Mouse (Mus musculus): ENCODE measurements around the gene Psme1.
A peak's percentile ranks its signal among the peaks of the same experiment; 100 is the strongest.

The Psme1 gene

DNA sequence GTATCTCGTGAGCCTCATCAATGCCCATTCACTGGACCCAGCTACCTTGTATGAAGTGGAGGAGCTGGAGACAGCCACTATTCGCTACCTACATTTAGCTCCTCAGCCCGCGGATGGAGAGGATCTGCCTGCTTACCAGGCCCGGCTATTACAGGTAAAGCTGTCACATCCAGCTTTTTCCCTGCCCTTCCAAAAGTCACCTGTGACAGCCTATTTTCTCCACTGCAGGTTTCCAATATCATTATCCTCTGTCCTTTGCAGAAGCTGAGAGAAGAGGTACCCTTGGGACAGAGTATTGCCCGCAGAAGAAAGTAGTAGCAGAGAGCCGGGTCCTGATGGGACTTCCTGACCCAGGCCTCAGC is 25.3 kb downstream of the Psme1 start, which contains the start of gene Irf9:
TSS of gene Irf9 (plus strand) at position 301 of the 362 bp plus-strand sequence.
- DNase-seq = no peak

GRCm38 (mm10) chr14:55603633-55604576 is 26.0 kb downstream of the Psme1 start:
- peak; percentile 89 for DNase-seq

DNA sequence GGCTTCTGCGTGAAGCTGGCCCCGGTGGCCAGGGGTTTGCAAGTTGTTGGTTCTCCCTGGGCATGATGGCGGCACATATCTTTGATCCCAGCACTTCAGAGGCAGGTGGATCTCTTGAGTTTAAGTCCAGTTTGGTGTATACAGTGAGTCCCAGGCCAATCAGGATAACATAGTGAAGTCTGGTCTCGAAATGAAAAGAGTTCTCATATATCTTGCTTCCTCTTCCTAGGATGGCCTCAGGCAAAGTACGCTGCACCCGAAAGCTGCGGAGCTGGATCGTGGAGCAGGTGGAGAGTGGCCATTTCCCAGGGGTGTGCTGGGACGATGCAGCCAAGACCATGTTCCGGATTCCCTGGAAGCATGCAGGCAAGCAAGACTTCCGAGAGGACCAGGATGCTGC is 26.9 kb downstream of the Psme1 start:
- DNase-seq = no peak

DNA sequence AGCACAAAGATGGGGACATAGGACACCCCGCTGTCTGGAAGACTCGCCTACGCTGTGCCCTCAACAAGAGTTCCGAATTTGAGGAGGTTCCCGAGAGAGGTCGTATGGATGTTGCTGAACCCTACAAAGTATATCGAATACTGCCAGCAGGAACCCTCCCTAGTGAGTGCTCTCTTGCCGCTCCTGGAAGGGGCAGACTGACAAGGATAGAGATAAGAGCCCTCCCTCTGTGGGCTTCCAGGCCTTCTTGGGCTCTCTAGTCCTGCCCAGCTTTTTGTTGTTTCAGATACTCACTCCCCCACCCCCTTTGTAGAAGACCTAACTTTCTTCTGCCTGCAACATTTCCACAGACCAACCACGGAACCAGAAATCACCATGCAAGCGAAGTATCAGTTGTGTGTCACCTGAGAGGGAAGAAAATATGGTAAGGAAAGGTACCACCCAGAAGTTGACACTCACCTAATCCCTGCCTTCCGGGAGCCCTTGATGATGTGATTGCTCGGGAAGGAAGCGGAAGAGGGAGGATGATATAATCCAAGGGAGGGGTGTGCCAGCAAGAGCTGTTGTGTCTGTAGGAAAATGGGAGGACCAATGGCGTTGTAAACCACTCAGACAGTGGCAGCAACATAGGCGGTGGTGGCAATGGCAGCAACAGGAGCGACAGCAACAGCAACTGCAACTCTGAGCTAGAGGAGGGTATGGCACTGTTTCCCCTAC is 28.0 kb downstream of the Psme1 start:
- no peak for DNase-seq

GRCm38 (mm10) chr14:55608339-55608738 is 30.4 kb downstream of the Psme1 start:
- no peak for DNase-seq

GRCm38 (mm10) chr14:55613346-55613745 is 35.4 kb downstream of the Psme1 start:
- no peak for DNase-seq

- DNase-seq = no peak
These were observed 36.7 kb downstream of the Psme1 start for GRCm38 (mm10) chr14:55614565-55615178.

DNA sequence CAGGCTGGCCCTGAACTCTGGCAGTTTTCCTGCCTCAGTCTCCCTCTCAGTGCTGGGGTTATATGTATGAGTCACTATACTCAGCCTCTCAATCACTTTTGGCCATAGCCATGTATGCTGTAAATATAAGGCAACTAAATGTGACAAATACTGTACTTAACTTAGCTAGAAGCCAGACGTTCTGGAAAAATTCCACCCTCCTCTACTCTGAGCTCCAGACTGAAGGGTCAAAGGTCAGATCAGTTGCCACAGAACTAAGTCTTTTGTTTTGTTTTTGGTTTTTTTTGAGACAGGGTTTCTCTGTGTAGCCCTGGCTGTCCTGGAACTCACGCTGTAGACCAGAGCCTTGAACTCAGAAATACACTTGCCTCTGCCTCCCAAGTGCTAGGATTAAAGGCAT is 38.0 kb downstream of the Psme1 start:
- DNase-seq = no peak

- DNase-seq = no peak
These were observed 38.9 kb downstream of the Psme1 start for GRCm38 (mm10) chr14:55616844-55617243.

GRCm38 (mm10) chr14:55617822-55618221 is 39.9 kb downstream of the Psme1 start, which contains the start of gene Rec8:
Rec8 (plus strand) TSS chr14:55618037.
- DNase-seq = no peak

GRCm38 (mm10) chr14:55618486-55619195 is 40.7 kb downstream of the Psme1 start:
- DNase-seq = no peak

DNA sequence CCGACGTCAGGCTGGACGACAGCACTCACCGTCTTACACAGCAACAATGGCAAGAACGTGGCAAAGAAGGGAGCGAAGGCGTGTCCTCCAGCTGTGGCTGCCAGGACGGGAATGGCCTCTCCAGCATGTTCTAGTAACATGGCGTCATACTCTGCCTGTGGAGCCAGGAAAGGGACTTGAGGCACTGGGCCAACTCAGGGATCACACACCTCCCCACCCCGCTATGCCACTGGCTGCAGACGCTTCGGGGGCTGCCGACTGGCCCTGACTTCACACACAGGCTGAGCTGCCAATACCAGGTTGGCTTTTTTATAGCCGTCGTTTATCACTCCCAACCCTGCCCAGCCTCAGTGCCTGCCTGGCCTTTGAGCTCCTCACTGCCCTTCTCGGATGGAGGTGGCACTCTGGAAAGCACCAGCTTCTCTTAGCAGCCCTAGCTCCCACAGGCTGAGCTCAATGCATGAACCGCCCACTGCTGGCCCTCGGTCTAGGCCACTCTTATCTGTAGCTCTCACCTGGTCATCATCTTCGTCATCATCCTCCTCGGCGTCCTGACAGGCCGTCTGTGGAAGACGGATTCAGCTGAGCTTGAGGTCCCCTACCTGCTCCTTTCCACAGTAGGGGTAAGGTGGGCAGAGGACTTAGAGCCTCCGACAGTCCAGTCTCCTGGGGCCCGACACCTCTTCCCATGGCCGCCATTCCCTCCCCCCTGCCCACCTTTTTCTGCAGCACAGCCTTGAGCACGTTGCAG is 50.3 kb downstream of the Psme1 start:
- DNase-seq = no peak

GRCm38 (mm10) chr14:55629312-55629711 is 51.4 kb downstream of the Psme1 start:
- no peak for DNase-seq
